Mouse (Mus musculus) kidney, embryonic 14.5 days (tissue): ENCODE measurements around the gene Tnni3k. TPM values are rescaled to one million over a fixed set of nuclear protein-coding genes. Genes with fewer than 3 reads are reported as not detected.

Source experiments
- ATAC-seq: fragments of 200-750 bp; cut with Nextera tagmentation; 2 replicates; pipeline ENCODE4 v1.8.0; 2017; ENCODE audit warnings: moderate number of reproducible peaks, mild to moderate bottlenecking, moderate TSS enrichment, moderate library complexity; ENCODE audit not compliant: low FRiP score, low TSS enrichment
- H3K27ac ChIP-seq: fragments of 300-500 bp; sonication (generic); 2 replicates; pipeline ENCODE4 v1.5.1; 2014; ENCODE audit warnings: low read depth, mild to moderate bottlenecking, low read length, moderate library complexity, mixed read lengths
- H3K27me3 ChIP-seq: fragments of 300-500 bp; sonication (generic); 2 replicates; pipeline ENCODE4 v1.6.1; 2014; ENCODE audit warnings: mild to moderate bottlenecking, low read length; ENCODE audit not compliant: control insufficient read depth, insufficient read depth
- H3K36me3 ChIP-seq: fragments of 300-500 bp; sonication (generic); 2 replicates; pipeline ENCODE4 v1.6.1; 2014; ENCODE audit warnings: low read length, mixed read lengths; ENCODE audit not compliant: control insufficient read depth, insufficient read depth
- H3K4me1 ChIP-seq: fragments of 300-500 bp; sonication (generic); 2 replicates; pipeline ENCODE4 v1.6.1; 2014; ENCODE audit warnings: low read length, mixed read lengths; ENCODE audit not compliant: control insufficient read depth, insufficient read depth
- H3K4me2 ChIP-seq: fragments of 300-500 bp; sonication (generic); replicated peaks from 2 replicates; pipeline ENCODE4 v1.6.1; 2014; ENCODE audit warnings: low read depth, mild to moderate bottlenecking, low read length
- H3K4me3 ChIP-seq: fragments of 300-500 bp; sonication (generic); 2 replicates; pipeline ENCODE4 v1.5.1; 2014; ENCODE audit warnings: mild to moderate bottlenecking, low read length
- H3K9ac ChIP-seq: fragments of 300-500 bp; sonication (generic); 2 replicates; pipeline ENCODE4 v1.6.1; 2014; ENCODE audit warnings: low read depth, mild to moderate bottlenecking, low read length, moderate library complexity
- H3K9me3 ChIP-seq: fragments of 300-500 bp; sonication (generic); 2 replicates; pipeline ENCODE4 v1.6.1; 2016; ENCODE audit warnings: low read length; ENCODE audit not compliant: control insufficient read depth
- WGBS: fragments of 180-500 bp; shearing (Covaris S2); extraction: QIAGEN DNeasy Blood & Tissue Kit; methylation state at CpG from one replicate; pipeline ENCODE4 v1.1.7; 2014; 5-methylcytosine and 5-hydroxymethylcytosine counted together
- polyA plus RNA-seq: library from polyadenylated mRNA; unstranded; fragments of >200 nt; fragmentation: Nextera tagmentation; extraction: Ambion mirVana; gene quantifications from 2 replicates; pipeline ENCODE4 v1.2.1, GENCODE M21; 2014

The Tnni3k gene
- polyA plus RNA-seq, 1 experiment from 2014 or later, result not detected

- Histone ChIP-seq H3K9ac (no peak overlapping the region), H3K36me3 (no peaks in the 10 kb centered on the region), H3K27ac (no peak overlapping the region), H3K9me3 (no peaks in the 10 kb centered on the region), H3K4me3 (no peak overlapping the region), H3K4me1 (no peaks in the 10 kb centered on the region), H3K27me3 (no peaks in the 10 kb centered on the region), H3K4me2 (no peak overlapping the region)
- ATAC-seq, result no peak
These were observed 1.4 kb upstream of the Tnni3k start for GRCm38 (mm10) chr3:155056606-155057005.

DNA sequence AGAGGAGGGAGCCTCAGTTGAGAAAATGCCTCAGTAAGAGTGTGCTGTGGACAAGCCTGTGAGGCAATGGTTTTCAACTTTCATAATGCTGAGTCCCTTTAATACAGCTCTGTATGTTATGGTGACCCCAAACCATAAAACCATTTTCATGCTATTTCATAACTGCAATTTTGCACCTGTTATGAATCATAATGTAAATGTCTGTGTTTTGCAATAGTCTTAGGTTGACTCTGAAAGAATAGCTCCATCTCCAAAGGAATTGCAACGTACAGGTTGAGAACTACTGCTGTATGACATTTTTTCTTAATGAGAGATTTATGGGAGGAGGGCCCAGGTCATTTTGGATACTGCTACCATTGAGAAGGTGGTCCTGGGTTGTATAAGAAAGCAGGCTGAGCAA is 2.0 kb downstream of the Tnni3k start:
- no peaks in the 10 kb centered on the region for H3K36me3 ChIP-seq
- H3K4me1 ChIP-seq, result no peaks in the 10 kb centered on the region
- no peak overlapping the region for H3K27ac ChIP-seq
- no peak for ATAC-seq
- H3K9ac ChIP-seq, result no peak overlapping the region
- WGBS, result 73% methylated on average over 1 of the region's 1 CpGs
- H3K9me3 ChIP-seq, result no peaks in the 10 kb centered on the region
- no peak overlapping the region for H3K4me2 ChIP-seq
- H3K27me3 ChIP-seq, result no peaks in the 10 kb centered on the region
- no peak overlapping the region for H3K4me3 ChIP-seq

DNA sequence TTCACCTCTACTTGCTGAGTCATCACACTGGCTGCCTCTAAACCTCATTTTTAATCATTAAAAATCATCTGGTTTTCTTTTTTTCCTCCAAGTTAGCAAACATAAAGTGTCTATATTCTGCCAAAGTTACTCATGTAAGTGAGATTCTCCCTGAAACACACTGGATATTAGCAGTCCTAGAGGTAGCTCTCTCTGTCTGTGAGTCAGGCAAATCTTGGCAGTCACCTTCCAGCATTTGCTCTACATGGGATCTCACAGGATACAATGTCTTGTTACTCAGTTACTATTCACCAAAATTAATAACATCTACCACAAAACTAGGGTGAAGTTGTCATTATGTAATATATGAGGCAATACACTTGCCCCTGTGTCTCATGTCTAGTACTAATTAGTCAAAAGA is 3.2 kb downstream of the Tnni3k start:
- Histone ChIP-seq H3K27me3 (no peaks in the 10 kb centered on the region), H3K27ac (no peak overlapping the region), H3K4me2 (no peak overlapping the region), H3K4me3 (no peak overlapping the region), H3K4me1 (no peaks in the 10 kb centered on the region), H3K9ac (no peak overlapping the region), H3K9me3 (no peaks in the 10 kb centered on the region), H3K36me3 (no peaks in the 10 kb centered on the region)
- ATAC-seq, result no peak

DNA sequence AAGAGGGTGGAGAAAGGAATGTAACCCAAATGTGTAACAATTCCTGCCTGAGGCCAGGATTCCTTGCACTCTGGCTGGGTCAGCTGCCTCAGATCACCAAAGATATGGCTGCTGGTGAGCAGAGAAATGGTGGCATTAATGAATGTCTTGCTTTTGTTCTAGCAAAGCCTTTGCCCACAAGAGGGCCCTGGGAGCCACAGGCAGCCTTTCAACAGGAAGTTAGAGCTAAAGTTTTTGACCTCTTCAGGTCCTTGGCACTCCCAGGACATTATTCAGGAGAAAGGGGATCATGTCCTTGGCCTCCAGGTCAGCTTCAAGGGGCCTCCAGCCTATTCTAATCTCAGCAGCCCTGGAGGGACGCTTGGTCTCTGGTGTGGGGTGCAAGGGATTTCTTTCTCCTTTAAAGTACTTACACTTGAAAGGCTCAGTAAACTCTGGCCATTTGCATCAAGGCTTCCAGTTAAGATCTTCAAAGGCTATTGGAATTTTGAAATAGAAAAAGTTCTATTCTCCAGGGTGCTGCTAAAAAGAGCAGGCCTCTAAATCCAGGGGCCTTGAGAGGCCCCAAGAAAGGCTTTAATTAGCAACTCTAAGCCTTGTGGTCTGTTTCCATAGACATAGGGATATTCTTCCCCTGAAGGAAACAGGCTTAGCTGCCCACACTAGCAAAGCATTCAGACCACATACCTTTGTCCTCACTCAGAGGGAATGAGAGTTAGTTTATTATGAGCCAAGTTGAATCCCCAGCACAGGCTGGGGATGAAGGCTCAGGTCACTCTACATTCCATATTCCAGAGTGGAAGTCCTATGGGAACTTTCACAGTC is 16.0 kb downstream of the Tnni3k start:
- ATAC-seq, result no peak
- Histone ChIP-seq H3K9me3 (no peaks in the 10 kb centered on the region), H3K27ac (no peak overlapping the region), H3K4me1 (no peaks in the 10 kb centered on the region), H3K36me3 (no peaks in the 10 kb centered on the region), H3K4me2 (no peak overlapping the region), H3K4me3 (no peak overlapping the region), H3K27me3 (no peaks in the 10 kb centered on the region), H3K9ac (no peak overlapping the region)
- 43% methylated on average over 1 of the region's 1 CpGs for WGBS

- Histone ChIP-seq H3K27me3 (no peaks in the 10 kb centered on the region), H3K27ac (no peak overlapping the region), H3K9me3 (no peaks in the 10 kb centered on the region), H3K4me1 (no peaks in the 10 kb centered on the region), H3K36me3 (no peaks in the 10 kb centered on the region), H3K4me2 (no peak overlapping the region), H3K4me3 (no peak overlapping the region), H3K9ac (no peak overlapping the region)
- 79% methylated on average over 7 of the region's 7 CpGs for WGBS
- ATAC-seq, result no peak
These were observed 20.9 kb downstream of the Tnni3k start for GRCm38 (mm10) chr3:155034323-155034722.

DNA sequence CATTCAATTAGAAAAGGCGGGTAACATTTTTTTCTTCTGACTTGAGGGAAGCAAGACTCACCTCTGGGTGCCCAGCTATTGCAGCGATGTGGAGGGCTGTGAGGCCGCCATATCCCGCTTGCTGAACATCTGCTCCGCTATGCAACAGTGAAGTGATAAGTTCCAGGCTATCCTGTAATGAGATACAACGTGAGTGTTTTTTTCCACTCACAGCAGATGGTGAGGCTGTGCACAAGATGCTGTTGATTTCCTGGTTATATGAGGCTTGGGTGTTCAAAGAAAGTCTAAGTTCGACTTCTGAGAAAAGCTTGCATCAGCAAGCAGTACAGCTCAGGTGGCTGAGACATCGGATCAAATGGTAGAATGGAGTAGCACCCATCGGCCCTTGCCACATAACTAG is 25.0 kb downstream of the Tnni3k start:
- no peak overlapping the region for H3K9ac ChIP-seq
- no peaks in the 10 kb centered on the region for H3K4me1 ChIP-seq
- H3K9me3 ChIP-seq, result no peaks in the 10 kb centered on the region
- H3K27ac ChIP-seq, result no peak overlapping the region
- WGBS, result 91% methylated on average over 9 of the region's 9 CpGs
- ATAC-seq, result no peak
- H3K36me3 ChIP-seq, result no peaks in the 10 kb centered on the region
- H3K27me3 ChIP-seq, result no peaks in the 10 kb centered on the region
- H3K4me2 ChIP-seq, result no peak overlapping the region
- H3K4me3 ChIP-seq, result no peak overlapping the region

GRCm38 (mm10) chr3:155002781-155003180 is 52.4 kb downstream of the Tnni3k start:
- Histone ChIP-seq H3K36me3 (no peaks in the 10 kb centered on the region), H3K27me3 (no peaks in the 10 kb centered on the region), H3K27ac (no peak overlapping the region), H3K9me3 (no peaks in the 10 kb centered on the region), H3K4me1 (no peaks in the 10 kb centered on the region), H3K4me2 (no peak overlapping the region), H3K4me3 (no peak overlapping the region), H3K9ac (no peak overlapping the region)
- no peak for ATAC-seq
- 54% methylated on average over 4 of the region's 4 CpGs for WGBS

DNA sequence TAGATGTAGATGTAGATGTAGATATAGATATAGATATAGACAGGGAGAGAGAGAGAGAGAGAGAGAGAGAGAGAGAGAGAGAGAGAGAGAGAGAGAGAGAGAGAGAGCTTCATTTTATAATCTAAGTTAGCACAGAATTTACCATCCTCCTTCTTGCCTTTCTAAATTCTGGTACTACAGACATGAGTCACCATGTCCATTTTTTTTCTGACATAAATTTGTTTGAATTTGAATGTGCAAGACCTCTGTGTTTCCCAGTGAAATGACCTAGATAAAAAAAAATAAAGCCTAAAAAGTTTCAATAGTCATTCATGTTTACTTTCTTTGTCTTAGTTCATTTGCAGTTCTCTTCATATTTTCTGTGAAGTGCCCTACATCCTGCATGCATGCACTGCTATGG is 54.2 kb downstream of the Tnni3k start:
- ATAC-seq, result no peak
- Histone ChIP-seq H3K4me1 (no peaks in the 10 kb centered on the region), H3K27ac (no peak overlapping the region), H3K4me2 (no peak overlapping the region), H3K4me3 (no peak overlapping the region), H3K27me3 (no peaks in the 10 kb centered on the region), H3K9me3 (no peaks in the 10 kb centered on the region), H3K9ac (no peak overlapping the region), H3K36me3 (no peaks in the 10 kb centered on the region)

DNA sequence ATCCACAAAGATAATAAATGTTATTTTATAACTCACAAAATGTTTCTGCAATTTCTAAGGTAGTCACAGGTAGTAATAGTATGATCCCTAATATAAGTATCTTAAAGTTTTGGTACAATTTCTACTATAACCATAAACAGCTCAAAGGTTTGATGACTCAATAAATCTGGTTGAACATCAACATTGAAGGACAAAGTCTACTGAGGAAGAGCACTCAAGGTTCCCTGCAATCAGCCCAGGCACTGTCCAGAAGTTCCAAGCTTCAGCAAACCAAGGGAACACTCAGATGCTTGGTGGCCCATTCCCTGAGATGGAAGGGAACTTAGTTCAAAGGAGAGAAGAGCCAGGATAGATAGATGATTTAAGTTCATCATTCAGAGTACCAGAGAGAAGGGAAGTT is 62.5 kb downstream of the Tnni3k start:
- no peak for ATAC-seq
- no peak overlapping the region for H3K27ac ChIP-seq
- no peaks in the 10 kb centered on the region for H3K27me3 ChIP-seq
- H3K4me1 ChIP-seq, result no peaks in the 10 kb centered on the region
- H3K36me3 ChIP-seq, result no peaks in the 10 kb centered on the region
- no peak overlapping the region for H3K4me3 ChIP-seq
- no peak overlapping the region for H3K4me2 ChIP-seq
- no peaks in the 10 kb centered on the region for H3K9me3 ChIP-seq
- no peak overlapping the region for H3K9ac ChIP-seq
